Mouse (Mus musculus): ENCODE measurements around the gene Pms1. TPM values are rescaled to one million over a fixed set of nuclear protein-coding genes. Genes with fewer than 3 reads are reported as not detected.

Pms1 gene
- polyA plus RNA-seq, 1 experiment from 2014 or later: 9.7 TPM

- Histone ChIP-seq H3K4me2 (no peak overlapping the region), H3K9me3 (replicated peaks) (no peaks in the 10 kb centered on the region), H3K4me3 (replicated peaks) (no peak overlapping the region), H3K27ac (no peak overlapping the region), H3K4me1 (replicated peaks) (peaks cover 4% of the 10 kb centered on the region; the same call in 1 of the 2 replicates), H3K27me3 (no peaks in the 10 kb centered on the region), H3K36me3 (peaks cover 5% of the 10 kb centered on the region; the same call in 1 of the 2 replicates), H3K9ac (no peak overlapping the region)
- 82% methylated on average over 3 of the region's 3 CpGs for WGBS (ENCODE audit: insufficient replicate concordance)
- DNase-seq (no peak), ATAC-seq (ENCODE audit: low read depth) (no peak)
Measured at GRCm38 (mm10) chr1:53191234-53191633, 105.6 kb downstream of the Pms1 start.

- Histone ChIP-seq H3K4me2 (no peak overlapping the region), H3K4me3 (replicated peaks) (no peak overlapping the region), H3K27ac (no peak overlapping the region), H3K9ac (no peak overlapping the region), H3K4me1 (replicated peaks) (peaks cover 3% of the 10 kb centered on the region; the same call in 1 of the 2 replicates), H3K36me3 (peaks cover 3% of the 10 kb centered on the region; the same call in 1 of the 2 replicates), H3K27me3 (no peaks in the 10 kb centered on the region), H3K9me3 (replicated peaks) (no peaks in the 10 kb centered on the region)
- WGBS (ENCODE audit: insufficient replicate concordance): 68% methylated on average over 3 of the region's 3 CpGs
- no peak for ATAC-seq (ENCODE audit: low read depth)
- DNase-seq: no peak
Measured at GRCm38 (mm10) chr1:53189620-53190019, 107.2 kb downstream of the Pms1 start.

GRCm38 (mm10) chr1:53187536-53187935 lies 109.3 kb downstream of the Pms1 start, which contains the start of gene 1700019A02Rik:
1700019A02Rik (minus strand) TSS chr1:53187636.
- Histone ChIP-seq H3K9me3 (replicated peaks) (no peaks in the 10 kb centered on the region), H3K27ac (no peak within 1 kb of the TSS), H3K4me1 (replicated peaks) (no peaks in the 10 kb centered on the region), H3K4me3 (replicated peaks) (no peak within 1 kb of the TSS), H3K9ac (no peak within 1 kb of the TSS), H3K36me3 (no peaks in the 10 kb centered on the region), H3K4me2 (no peak within 1 kb of the TSS), H3K27me3 (no peaks in the 10 kb centered on the region)
- WGBS (ENCODE audit: insufficient replicate concordance): 86% methylated on average over 8 of the region's 8 CpGs
- ATAC-seq (ENCODE audit: low read depth) (no peak), DNase-seq (no peak)

- Histone ChIP-seq H3K36me3 (no peaks in the 10 kb centered on the region), H3K9me3 (replicated peaks) (no peaks in the 10 kb centered on the region), H3K4me1 (replicated peaks) (no peaks in the 10 kb centered on the region), H3K27ac (no peak overlapping the region), H3K4me3 (replicated peaks) (no peak overlapping the region), H3K27me3 (no peaks in the 10 kb centered on the region), H3K9ac (no peak overlapping the region), H3K4me2 (no peak overlapping the region)
- DNase-seq (no peak), ATAC-seq (ENCODE audit: low read depth) (no peak)
- WGBS (ENCODE audit: insufficient replicate concordance): 81% methylated on average over 3 of the region's 3 CpGs
Measured at GRCm38 (mm10) chr1:53186301-53186700, 110.5 kb downstream of the Pms1 start.

- ATAC-seq (ENCODE audit: low read depth) (no peak), DNase-seq (no peak)
- WGBS (ENCODE audit: insufficient replicate concordance): 70% methylated on average over 6 of the region's 6 CpGs
- no peaks in the 10 kb centered on the region for H3K36me3 ChIP-seq
- no peaks in the 10 kb centered on the region for H3K9me3 ChIP-seq (replicated peaks)
- H3K4me2 ChIP-seq: no peak overlapping the region
- H3K27me3 ChIP-seq: no peaks in the 10 kb centered on the region
- no peak overlapping the region for H3K27ac ChIP-seq
- no peaks in the 10 kb centered on the region for H3K4me1 ChIP-seq (replicated peaks)
- H3K9ac ChIP-seq: no peak overlapping the region
- no peak overlapping the region for H3K4me3 ChIP-seq (replicated peaks)
Measured at GRCm38 (mm10) chr1:53157715-53158114, 139.1 kb downstream of the Pms1 start.

Other genes starting within 250 kb of the Pms1 start
- gene Mstn, start 235.4 kb downstream of the Pms1 start, polyA plus RNA-seq (2015; fragmentation: Nextera tagmentation; extraction: Ambion mirVana): 0.10 and 0.13 TPM in 2 replicates
- gene 1700019A02Rik, start 109.4 kb downstream of the Pms1 start, polyA plus RNA-seq (2015; fragmentation: Nextera tagmentation; extraction: Ambion mirVana): not detected in 2 replicates
- 29.3 and 33.2 TPM in 2 replicates for gene Ormdl1, start 77 bp upstream of the Pms1 start, polyA plus RNA-seq (2015; fragmentation: Nextera tagmentation; extraction: Ambion mirVana)
- gene Gm28778, start 93 bp upstream of the Pms1 start, polyA plus RNA-seq (2015; fragmentation: Nextera tagmentation; extraction: Ambion mirVana): not detected in 2 replicates
- gene Osgepl1, start 16.6 kb upstream of the Pms1 start, polyA plus RNA-seq (2015; fragmentation: Nextera tagmentation; extraction: Ambion mirVana): 27.5 and 30.9 TPM in 2 replicates
- 5.8 and 6.7 TPM in 2 replicates for gene Asdurf, start 55.6 kb upstream of the Pms1 start, polyA plus RNA-seq (2015; fragmentation: Nextera tagmentation; extraction: Ambion mirVana)
- 0.15 and 0.29 TPM in 2 replicates for gene Gm28551, start 55.6 kb upstream of the Pms1 start, polyA plus RNA-seq (2015; fragmentation: Nextera tagmentation; extraction: Ambion mirVana)
- 63.7 and 73.5 TPM in 2 replicates for gene Asnsd1, start 55.7 kb upstream of the Pms1 start, polyA plus RNA-seq (2015; fragmentation: Nextera tagmentation; extraction: Ambion mirVana)

Data from liver, embryonic 13.5 days (tissue).